9 mouse cellular contexts compared by ENCODE assay signal in genomic region chr3:60740543-60741294, GRCm38 (mm10).
DNase-seq lines count a peak whose midpoint lies in the region; ATAC-seq and TF ChIP-seq lines count a peak whose summit lies in the region.
"Had no signal": no experiment of that assay in that cellular context is flagged by ENCODE, and none has a peak within 500 bp of the region (broad histone marks: within the 10 kb centered on the region; RNA-seq: fewer than 3 reads in every experiment).

No protein-coding gene starts in this region.

- no peaks in the 10 kb centered on the region for H3K36me3 ChIP-seq in kidney, adult 2 months (ENCODE audit: control insufficient read depth, insufficient read depth, low read length)
- H3K36me3 ChIP-seq in kidney, embryonic 16.5 days (ENCODE audit: insufficient read depth, low read length), result no peaks in the 10 kb centered on the region
- no peaks in the 10 kb centered on the region for H3K36me3 ChIP-seq in intestine, embryonic 16.5 days (ENCODE audit: control insufficient read depth, insufficient read depth, low read length)
- H3K36me3 ChIP-seq: hindbrain, embryonic 13.5 days had no signal

- no peaks in the 10 kb centered on the region for H3K4me1 ChIP-seq in kidney, adult 2 months (ENCODE audit: control insufficient read depth, insufficient read depth, low read length)
- H3K4me1 ChIP-seq in kidney, embryonic 16.5 days (ENCODE audit: insufficient read depth, low read length), result no peaks in the 10 kb centered on the region
- H3K4me1 ChIP-seq in intestine, embryonic 16.5 days (ENCODE audit: control insufficient read depth, insufficient read depth, low read length), result no peaks in the 10 kb centered on the region
- H3K4me1 ChIP-seq: hindbrain, embryonic 13.5 days had no signal

- TF ChIP-seq POLR2A in kidney, adult 2 months (IDR thresholded peaks at IDR 0.05; ENCODE audit: low read depth, low read length), result no peak

- TF ChIP-seq CTCF in kidney, adult 2 months (conservative IDR thresholded peaks at IDR 0.05; ENCODE audit: insufficient read depth, insufficient read length, low read depth, low read length), result no peak

- H3K4me2 ChIP-seq in kidney, embryonic 16.5 days (replicated peaks; ENCODE audit: low read depth, low read length), result no peak overlapping the region
- H3K4me2 ChIP-seq in intestine, embryonic 16.5 days (ENCODE audit: low read depth, low read length), result no peak overlapping the region
- H3K4me2 ChIP-seq: hindbrain, embryonic 13.5 days had no signal

- no peaks in the 10 kb centered on the region for H3K9me3 ChIP-seq in kidney, embryonic 16.5 days (ENCODE audit: low read length)
- no peaks in the 10 kb centered on the region for H3K9me3 ChIP-seq in intestine, embryonic 16.5 days (ENCODE audit: control insufficient read depth, low read length)
- H3K9me3 ChIP-seq: hindbrain, embryonic 13.5 days had no signal

- H3K4me3 ChIP-seq in kidney, adult 2 months (ENCODE audit: insufficient read depth, low read depth, low read length), result no peak overlapping the region
- H3K4me3 ChIP-seq in kidney, embryonic 16.5 days (ENCODE audit: low read length), result no peak overlapping the region
- H3K4me3 ChIP-seq in intestine, embryonic 16.5 days (ENCODE audit: low read length), result no peak overlapping the region
- H3K4me3 ChIP-seq: hindbrain, embryonic 13.5 days had no signal

- no peak overlapping the region for H3K9ac ChIP-seq in kidney, embryonic 16.5 days (replicated peaks; ENCODE audit: low read length)
- no peak overlapping the region for H3K9ac ChIP-seq in intestine, embryonic 16.5 days (ENCODE audit: low read depth, low read length)
- H3K9ac ChIP-seq: hindbrain, embryonic 13.5 days had no signal

- H3K27ac ChIP-seq in kidney, adult 2 months (ENCODE audit: insufficient read depth, low read depth, low read length), result no peak overlapping the region
- no peak overlapping the region for H3K27ac ChIP-seq in kidney, embryonic 16.5 days (ENCODE audit: low read length)
- no peak overlapping the region for H3K27ac ChIP-seq in intestine, embryonic 16.5 days (ENCODE audit: low read length)
- H3K27ac ChIP-seq: hindbrain, embryonic 13.5 days had no signal

- H3K27me3 ChIP-seq in kidney, adult 2 months (replicated peaks; ENCODE audit: control insufficient read depth, insufficient read depth, low read length), result no peaks in the 10 kb centered on the region
- no peaks in the 10 kb centered on the region for H3K27me3 ChIP-seq in kidney, embryonic 16.5 days (ENCODE audit: insufficient read depth, low read length)
- no peaks in the 10 kb centered on the region for H3K27me3 ChIP-seq in intestine, embryonic 16.5 days (replicated peaks; ENCODE audit: control insufficient read depth, insufficient read depth, low read length)
- H3K27me3 ChIP-seq: hindbrain, embryonic 13.5 days had no signal

- DNase-seq in adrenal gland, adult (ENCODE audit: inconsistent age in 2 of 2, low spot score in 1 of 2), result peak; percentile 9 to 37
- no peak for DNase-seq in adrenal gland, adult 18-20 months (ENCODE audit: low spot score in 2 of 2)
- peak; percentile 70 for DNase-seq in kidney, adult 2 months
- DNase-seq in lung, postnatal 36 days, result peak; percentile 65
- no peak for DNase-seq in c-Kit-positive CD71-positive TER-119-positive erythroid progenitor cells, embryonic 14.5 days (ENCODE audit: low spot score)

- ATAC-seq in kidney, embryonic 16.5 days (ENCODE audit: low FRiP score, low TSS enrichment), result no peak
- peak; percentile 66; the same call in 1 of the 2 replicates for ATAC-seq in intestine, embryonic 16.5 days
- no peak for ATAC-seq in activated CD4-positive, CD25-positive, alpha-beta regulatory T cell, adult 4 months

Comparison
In these comparisons a context has a peak if more than half of its experiments do, and no peak if none do; other contexts are left out.
1. DNase-seq: peak in adrenal gland, adult (2 of 2), kidney, adult 2 months (single experiment) and lung, postnatal 36 days (single experiment); none in adrenal gland, adult 18-20 months (0 of 2) and c-Kit-positive CD71-positive TER-119-positive erythroid progenitor cells, embryonic 14.5 days (single experiment).